Mouse (Mus musculus): ENCODE results near the gene Egfr.

DNA sequence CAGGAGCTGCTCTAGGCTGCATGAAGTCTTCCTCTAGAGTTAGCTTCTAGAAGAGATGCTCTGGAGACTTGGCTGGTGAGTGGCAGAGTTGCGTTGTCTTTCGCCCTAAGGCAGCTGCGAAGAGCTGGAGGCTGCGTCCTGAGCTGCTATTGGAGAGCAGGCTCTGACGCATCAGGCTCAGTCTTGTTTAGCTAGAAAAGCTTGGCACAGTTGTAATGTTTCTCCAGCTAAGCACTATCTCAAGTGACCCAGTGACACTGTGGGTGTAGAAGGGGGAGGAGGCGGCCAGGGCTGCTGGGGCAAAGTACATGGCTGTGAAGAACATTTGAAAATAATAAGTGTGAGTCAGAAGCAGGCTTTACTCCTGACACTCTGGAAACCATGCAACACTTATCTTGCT lies 48.5 kb downstream of the Egfr start:
- no peak for TF ChIP-seq CTCF (IDR thresholded peaks at IDR 0.05; ENCODE audit: insufficient read depth, low read depth, low read length)
- TF ChIP-seq POLR2A (IDR thresholded peaks at IDR 0.05; ENCODE audit: insufficient read depth, low read depth, low read length): no peak

All from olfactory bulb, adult 2 months (tissue).